Mouse (Mus musculus): ENCODE results near the gene Map2k6.

DNA sequence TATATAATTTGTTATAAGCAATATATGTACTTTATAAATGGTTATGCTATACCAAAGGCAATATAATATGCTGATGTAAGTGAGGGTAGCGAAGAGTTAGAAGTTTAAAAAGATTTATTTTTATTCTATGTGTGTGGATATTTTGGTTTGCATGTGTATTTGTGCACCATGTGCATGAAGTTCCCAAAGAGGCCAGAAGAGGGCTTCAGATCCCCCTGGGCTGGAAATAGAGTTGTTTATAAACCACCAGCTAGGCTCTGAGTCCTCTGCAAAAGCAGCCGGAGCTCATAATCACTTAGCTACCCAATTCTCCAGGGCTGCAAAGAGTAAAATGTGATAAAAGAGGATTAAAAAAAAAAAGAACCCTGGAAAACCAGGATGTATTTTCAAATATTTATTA is 137.6 kb downstream of the Map2k6 start:
- no peak for TF ChIP-seq CTCF (IDR thresholded peaks at IDR 0.05; ENCODE audit: low read depth, low read length)
- TF ChIP-seq POLR2A (IDR thresholded peaks at IDR 0.05; ENCODE audit: borderline replicate concordance, low read depth, low read length): no peak

Data from bone marrow macrophage, adult 2 months (primary cell).